Mouse (Mus musculus) left cerebral cortex, adult 9 months (tissue): ENCODE measurements at regions not wholly inside any gene's neighbourhood (a gene's known extent, or its start where the extent isn't known, plus 50 kb on each side); places are given as distances from the start of the nearest gene placed in this dataset.
"Not testable (repeated sequence)": the region's sequence is repeated elsewhere in the genome, so short reads cannot be mapped to it uniquely, and the experiment has no call there.

Source experiments
- DNase-seq, 2 experiments: peaks; one replicate each; pipeline ENCODE4 v3.0.0; 2022; ENCODE audit warnings: low spot score in 2 of 2

- no peak for DNase-seq
Measured at GRCm38 (mm10) chr9:94131367-94131766, 406.5 kb downstream of the 1190002N15Rik start.

- peak in 1 of 2 experiments; percentile 2 for DNase-seq
Measured at GRCm38 (mm10) chr9:94116961-94117360, 420.9 kb downstream of the 1190002N15Rik start.

GRCm38 (mm10) chr9:94107701-94108100 is 430.2 kb downstream of the 1190002N15Rik start:
- DNase-seq, result not testable (repeated sequence)

GRCm38 (mm10) chr9:94104669-94105068 is 433.2 kb downstream of the 1190002N15Rik start:
- DNase-seq, result no peak

GRCm38 (mm10) chr9:94101958-94102357 is 435.9 kb downstream of the 1190002N15Rik start:
- no peak for DNase-seq

GRCm38 (mm10) chr9:94094800-94095199 is 443.1 kb downstream of the 1190002N15Rik start:
- DNase-seq, result no peak

GRCm38 (mm10) chr9:94091658-94092225 is 446.1 kb downstream of the 1190002N15Rik start:
- no peak for DNase-seq

GRCm38 (mm10) chr9:94089759-94090158 is 448.1 kb downstream of the 1190002N15Rik start:
- no peak for DNase-seq

GRCm38 (mm10) chr9:94083629-94084411 is 454.1 kb downstream of the 1190002N15Rik start:
- DNase-seq, result no peak

GRCm38 (mm10) chr9:94074904-94075303 is 463.0 kb downstream of the 1190002N15Rik start:
- no peak for DNase-seq

GRCm38 (mm10) chr9:94067121-94067520 is 470.8 kb downstream of the 1190002N15Rik start:
- no peak for DNase-seq

- DNase-seq, result no peak
Measured at GRCm38 (mm10) chr9:94053229-94053628, 484.7 kb downstream of the 1190002N15Rik start.

GRCm38 (mm10) chr9:94047845-94048244 is 490.0 kb downstream of the 1190002N15Rik start:
- no peak for DNase-seq

- no peak for DNase-seq
Measured at GRCm38 (mm10) chr9:94045462-94046126, 492.3 kb downstream of the 1190002N15Rik start.

GRCm38 (mm10) chr9:94023761-94024160 is 514.1 kb downstream of the 1190002N15Rik start:
- DNase-seq, result peak; percentile 1 to 5

GRCm38 (mm10) chr9:94021293-94021903 is 516.5 kb downstream of the 1190002N15Rik start:
- no peak for DNase-seq

- no peak for DNase-seq
Measured at GRCm38 (mm10) chr9:94016747-94017487, 521.0 kb downstream of the 1190002N15Rik start.

- peak; percentile 57 to 69 for DNase-seq
Measured at GRCm38 (mm10) chr9:93992216-93992615, 545.7 kb downstream of the 1190002N15Rik start.

- no peak for DNase-seq
Measured at GRCm38 (mm10) chr9:93991141-93991540, 546.7 kb downstream of the 1190002N15Rik start.

- no peak for DNase-seq
Measured at GRCm38 (mm10) chr9:93981136-93981535, 556.7 kb downstream of the 1190002N15Rik start.

- DNase-seq, result no peak
Measured at GRCm38 (mm10) chr9:93969691-93970284, 568.1 kb downstream of the 1190002N15Rik start.
